Mouse (Mus musculus) midbrain, postnatal 0 days (tissue): ENCODE measurements at regions not wholly inside any gene's neighbourhood (a gene's known extent, or its start where the extent isn't known, plus 50 kb on each side); places are given as distances from the start of the nearest gene placed in this dataset.

Experiments used
- ATAC-seq: fragments of 200-750 bp; cut with Nextera tagmentation; 2 replicates; pipeline ENCODE4 v1.8.0; 2017; ENCODE audit warnings: moderate number of reproducible peaks, mild to moderate bottlenecking, moderate TSS enrichment, moderate library complexity; ENCODE audit not compliant: low FRiP score
- DNase-seq: peaks from one replicate; pipeline ENCODE4 v3.0.0-alpha.2; 2015; ENCODE audit warnings: low spot score
- H3K27ac ChIP-seq: fragments of 300-500 bp; sonication (generic); 2 replicates; pipeline ENCODE4 v1.5.1; 2014; ENCODE audit warnings: low read depth, mild to moderate bottlenecking, low read length, mixed read lengths
- H3K27me3 ChIP-seq: fragments of 300-500 bp; sonication (generic); 2 replicates; pipeline ENCODE4 v1.6.1; 2014; ENCODE audit warnings: low read length, control low read depth, mixed read lengths; ENCODE audit not compliant: insufficient read depth
- H3K36me3 ChIP-seq: fragments of 300-500 bp; sonication (generic); 2 replicates; pipeline ENCODE4 v1.6.1; 2014; ENCODE audit warnings: low read length, control low read depth, mixed read lengths; ENCODE audit not compliant: insufficient read depth
- H3K4me1 ChIP-seq: fragments of 300-500 bp; sonication (generic); 2 replicates; pipeline ENCODE4 v1.6.1; 2014; ENCODE audit warnings: mild to moderate bottlenecking, control low read depth, antibody characterized with exemption, low read length, mixed read lengths; ENCODE audit not compliant: insufficient read depth
- H3K4me2 ChIP-seq: fragments of 300-500 bp; sonication (generic); 2 replicates; pipeline ENCODE4 v1.6.1; 2014; ENCODE audit warnings: low read depth, mild to moderate bottlenecking, low read length, mixed read lengths; ENCODE audit not compliant: poor library complexity, severe bottlenecking
- H3K4me3 ChIP-seq: fragments of 300-500 bp; sonication (generic); 2 replicates; pipeline ENCODE4 v1.5.1; 2014; ENCODE audit warnings: low read depth, mild to moderate bottlenecking, low read length, moderate library complexity
- H3K9ac ChIP-seq: fragments of 300-500 bp; sonication (generic); replicated peaks from 2 replicates; pipeline ENCODE4 v1.6.1; 2014; ENCODE audit warnings: mild to moderate bottlenecking, low read length, moderate library complexity, mixed read lengths; ENCODE audit not compliant: poor library complexity, severe bottlenecking
- H3K9me3 ChIP-seq: fragments of 300-500 bp; sonication (generic); 2 replicates; pipeline ENCODE4 v1.6.1; 2016; ENCODE audit warnings: low read length, control low read depth
- CTCF ChIP-seq: IDR thresholded peaks from 2 replicates; pipeline ENCODE4 v1.5.1; 2016; ENCODE audit warnings: antibody characterized with exemption, mild to moderate bottlenecking
- whole genome bisulfite sequencing: fragments of 180-500 bp; shearing (Covaris S2); extraction: QIAGEN DNeasy Blood & Tissue Kit; methylation state at CpG from one replicate; pipeline ENCODE4 v1.1.7; 2014; 5-methylcytosine and 5-hydroxymethylcytosine counted together

DNA sequence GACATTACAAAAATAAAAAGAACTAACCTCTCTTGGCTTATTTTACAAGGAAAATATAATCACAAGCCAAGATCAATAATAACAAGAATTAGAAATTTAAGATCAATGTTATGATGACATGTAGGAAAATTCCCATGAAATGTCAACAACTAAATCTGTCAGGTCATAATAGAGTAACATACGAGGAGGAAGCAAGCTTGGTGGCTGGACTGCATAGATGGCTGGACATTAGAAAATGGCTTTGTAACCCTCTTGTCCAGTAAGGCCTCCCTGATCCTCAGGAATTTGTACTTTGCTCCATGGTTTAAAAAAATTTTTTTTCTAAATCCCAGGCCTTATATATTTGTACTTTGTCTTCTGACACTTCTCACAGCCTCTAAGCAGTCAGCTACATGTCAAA is 132.7 kb upstream of the Aoah start:
- H3K9ac ChIP-seq = no peak overlapping the region
- no peak for TF ChIP-seq CTCF
- DNase-seq (no peak), ATAC-seq (no peak)
- no peaks in the 10 kb centered on the region for H3K9me3 ChIP-seq
- H3K4me2 ChIP-seq = no peak overlapping the region
- H3K27me3 ChIP-seq = no peaks in the 10 kb centered on the region
- H3K27ac ChIP-seq = no peak overlapping the region
- 80% methylated on average over 1 of the region's 1 CpGs for WGBS
- no peaks in the 10 kb centered on the region for H3K36me3 ChIP-seq
- no peaks in the 10 kb centered on the region for H3K4me1 ChIP-seq
- H3K4me3 ChIP-seq = no peak overlapping the region

DNA sequence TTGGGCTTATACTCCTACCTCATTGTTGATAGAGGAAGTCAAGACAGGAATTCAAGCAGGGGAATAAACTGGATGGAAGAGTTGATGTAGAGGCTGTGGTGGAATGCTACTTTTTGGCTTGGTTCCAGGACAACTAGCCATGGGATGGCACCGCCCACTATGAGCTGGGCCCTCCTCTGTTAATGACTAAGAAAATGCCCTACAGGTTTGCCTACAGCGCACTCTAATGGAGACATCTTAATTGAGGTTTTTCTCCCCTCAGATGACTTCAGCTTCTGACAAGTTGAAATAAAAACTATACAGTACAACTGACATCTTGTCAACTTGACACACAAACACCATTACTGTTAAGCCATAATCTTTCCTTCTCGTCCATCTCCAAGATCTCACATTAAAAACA is 115.2 kb upstream of the Aoah start:
- Histone ChIP-seq H3K9ac (no peak overlapping the region), H3K36me3 (no peaks in the 10 kb centered on the region), H3K9me3 (no peaks in the 10 kb centered on the region), H3K27me3 (no peaks in the 10 kb centered on the region), H3K4me2 (no peak overlapping the region), H3K27ac (no peak overlapping the region), H3K4me1 (no peaks in the 10 kb centered on the region), H3K4me3 (no peak overlapping the region)
- ATAC-seq (no peak), DNase-seq (no peak)
- TF ChIP-seq CTCF = no peak
- 74% methylated on average over 3 of the region's 3 CpGs for WGBS

DNA sequence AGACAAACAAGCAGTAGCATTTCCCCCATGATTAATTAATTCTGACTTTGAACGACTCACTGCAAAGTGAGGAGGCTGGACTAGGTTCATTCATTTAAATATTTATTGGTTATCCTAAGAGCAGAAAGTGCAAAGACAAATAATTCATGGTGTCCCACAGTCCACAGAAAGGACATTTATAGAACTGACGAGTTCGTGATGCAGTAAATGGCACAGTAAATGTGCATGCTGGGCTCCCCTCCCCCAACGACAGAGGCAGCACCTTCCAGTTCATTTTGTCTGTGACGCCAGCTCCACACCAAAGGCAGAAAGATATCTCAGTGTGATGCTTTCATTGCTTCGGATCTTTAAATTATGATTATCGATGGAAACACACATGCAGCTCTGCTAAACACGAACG is 107.0 kb upstream of the Aoah start:
- peak; percentile 23 for DNase-seq
- Histone ChIP-seq H3K27me3 (no peaks in the 10 kb centered on the region), H3K9ac (no peak overlapping the region), H3K4me2 (no peak overlapping the region), H3K4me1 (no peaks in the 10 kb centered on the region), H3K9me3 (no peaks in the 10 kb centered on the region), H3K36me3 (no peaks in the 10 kb centered on the region), H3K4me3 (no peak overlapping the region), H3K27ac (no peak overlapping the region)
- ATAC-seq = no peak
- 75% methylated on average over 9 of the region's 9 CpGs for WGBS
- TF ChIP-seq CTCF = no peak

DNA sequence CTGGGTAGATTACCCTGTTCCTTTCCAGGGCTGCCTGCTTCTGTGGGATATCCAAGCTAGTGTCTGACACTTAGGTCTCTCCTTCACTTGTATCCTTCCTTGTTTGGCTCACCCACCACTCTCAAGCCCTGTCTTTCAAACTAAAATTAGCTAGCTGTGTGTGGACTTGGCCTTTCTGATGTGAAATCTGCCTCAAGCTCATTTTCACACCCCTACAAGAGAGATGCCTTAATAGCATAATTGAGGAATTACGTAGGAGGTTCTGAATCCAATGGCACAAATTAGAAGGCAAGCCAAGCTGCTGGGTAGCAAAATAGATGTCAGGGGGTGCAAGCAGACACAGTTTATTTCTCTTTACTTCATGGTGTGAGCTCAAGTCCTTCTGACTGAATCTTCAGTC is 106.5 kb upstream of the Aoah start:
- no peak for ATAC-seq
- Histone ChIP-seq H3K4me3 (no peak overlapping the region), H3K27ac (no peak overlapping the region), H3K4me1 (no peaks in the 10 kb centered on the region), H3K9ac (no peak overlapping the region), H3K9me3 (no peaks in the 10 kb centered on the region), H3K4me2 (no peak overlapping the region), H3K36me3 (no peaks in the 10 kb centered on the region), H3K27me3 (no peaks in the 10 kb centered on the region)
- WGBS = 85% methylated on average over 1 of the region's 1 CpGs
- DNase-seq = no peak
- TF ChIP-seq CTCF = no peak

GRCm38 (mm10) chr13:20711486-20711885 is 82.4 kb upstream of the Aoah start:
- no peak overlapping the region for H3K27ac ChIP-seq
- no peak for DNase-seq
- TF ChIP-seq CTCF = no peak
- H3K4me3 ChIP-seq = no peak overlapping the region
- H3K9me3 ChIP-seq = no peaks in the 10 kb centered on the region
- no peak for ATAC-seq
- H3K4me1 ChIP-seq = no peaks in the 10 kb centered on the region
- H3K9ac ChIP-seq = no peak overlapping the region
- H3K36me3 ChIP-seq = no peaks in the 10 kb centered on the region
- H3K27me3 ChIP-seq = no peaks in the 10 kb centered on the region
- 50% methylated on average over 6 of the region's 6 CpGs for WGBS
- no peak overlapping the region for H3K4me2 ChIP-seq

DNA sequence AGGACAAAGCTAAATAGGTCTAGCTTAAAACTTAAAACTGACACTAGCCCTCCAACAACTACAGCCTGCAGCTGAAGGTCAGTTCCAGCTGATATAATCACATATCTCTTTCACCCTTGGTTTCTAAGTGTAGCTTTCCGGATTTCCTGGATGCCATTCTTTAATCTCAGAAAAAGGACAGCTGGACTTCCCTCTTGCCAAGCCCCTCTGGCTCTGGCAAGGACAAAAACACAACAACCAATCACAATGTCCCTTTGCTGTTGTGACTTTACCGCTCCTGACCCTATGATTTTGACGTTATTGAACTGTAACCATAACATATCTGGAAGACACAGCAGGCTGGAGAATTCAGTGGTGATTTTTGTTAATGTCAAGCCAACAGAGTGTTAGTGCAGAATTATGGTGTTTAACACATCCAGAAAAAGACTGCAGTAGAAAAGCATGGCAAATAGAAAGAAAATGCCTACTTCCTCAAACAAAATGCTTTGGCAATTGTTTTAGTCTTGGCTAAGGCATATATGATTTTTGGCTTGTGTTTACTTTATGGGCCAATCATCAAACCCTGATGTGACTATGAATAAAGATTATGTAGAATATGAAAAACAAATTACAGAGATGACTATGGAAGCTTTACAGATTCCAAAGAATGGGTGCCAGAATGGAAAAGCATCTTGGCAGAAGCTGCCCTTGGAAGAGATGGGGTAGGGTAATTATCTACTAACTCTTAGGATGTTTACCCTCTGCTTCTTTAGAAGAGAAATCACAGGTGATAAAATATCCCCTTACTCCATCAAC is 70.4 kb upstream of the Aoah start:
- Histone ChIP-seq H3K36me3 (no peaks in the 10 kb centered on the region), H3K27me3 (no peaks in the 10 kb centered on the region), H3K4me3 (no peak overlapping the region), H3K27ac (no peak overlapping the region), H3K4me2 (no peak overlapping the region), H3K4me1 (no peaks in the 10 kb centered on the region), H3K9ac (no peak overlapping the region), H3K9me3 (no peaks in the 10 kb centered on the region)
- 82% methylated on average over 3 of the region's 3 CpGs for WGBS
- no peak for TF ChIP-seq CTCF
- DNase-seq = no peak
- ATAC-seq = no peak
